Mouse (Mus musculus): Measurements from ENCODE around the gene Ak2.

DNA sequence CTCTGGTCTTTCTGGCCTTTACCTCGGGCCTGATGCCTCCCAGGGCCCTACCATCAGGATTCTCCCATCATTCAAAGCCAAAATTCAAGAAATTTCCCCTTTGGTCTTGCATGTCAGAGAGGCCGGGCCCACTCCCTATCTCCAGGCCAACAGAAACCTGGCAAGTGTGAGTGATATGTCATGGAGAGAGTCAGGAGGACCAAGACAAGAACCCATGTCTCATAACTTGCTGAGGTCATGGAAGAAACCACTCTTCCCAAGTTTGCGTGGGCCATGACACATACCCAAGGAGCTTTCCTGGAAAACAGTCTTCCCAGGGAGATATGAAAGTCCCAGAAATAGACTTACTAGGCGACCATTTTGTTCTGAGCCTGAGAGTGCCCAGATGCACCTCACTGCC is 30.1 kb downstream of the Ak2 start:
- TF ChIP-seq CTCF (IDR thresholded peaks at IDR 0.05; ENCODE audit: control insufficient read depth, insufficient read depth, insufficient read length) = no peak
- no peak for TF ChIP-seq MYOG (IDR thresholded peaks at IDR 0.05; ENCODE audit: control insufficient read depth, extremely low read depth, insufficient read length)
- no peak for TF ChIP-seq USF1 (IDR thresholded peaks at IDR 0.05; ENCODE audit: low read depth)
- TF ChIP-seq MAX (IDR thresholded peaks at IDR 0.05) = no peak
- no peak for TF ChIP-seq MYOD1 (IDR thresholded peaks at IDR 0.05; ENCODE audit: control insufficient read depth, insufficient read length, low read depth)

Data from C2C12 (cell line).